Mouse (Mus musculus): ENCODE measurements at regions not wholly inside any gene's neighbourhood (a gene's known extent, or its start where the extent isn't known, plus 50 kb on each side); places are given as distances from the start of the nearest gene placed in this dataset.

DNA sequence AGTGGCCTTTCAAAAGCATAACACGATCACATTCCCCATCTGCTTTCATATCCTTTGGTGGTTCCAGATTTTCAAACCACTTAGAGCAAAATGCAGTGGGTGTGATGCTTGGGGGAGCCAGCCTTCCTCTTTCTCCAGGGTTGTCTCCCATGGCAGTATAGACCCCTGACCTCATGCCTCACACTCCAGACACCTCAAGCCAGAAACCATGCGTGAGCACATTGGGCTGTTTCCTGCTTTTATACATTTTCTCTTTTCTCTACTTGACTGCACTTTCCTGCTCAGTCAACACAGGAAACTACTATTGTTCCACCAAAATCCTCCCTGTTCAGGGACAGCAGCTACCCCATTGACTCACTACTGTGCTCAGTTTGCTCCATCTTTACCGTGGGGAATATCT lies 253.7 kb downstream of the Efnb2 start:
- DNase-seq: no peak
- Histone ChIP-seq H3K9me3 (ENCODE audit: control insufficient read depth, low read length) (no peaks in the 10 kb centered on the region), H3K4me3 (replicated peaks; ENCODE audit: low read depth, low read length) (no peak overlapping the region), H3K27me3 (ENCODE audit: control insufficient read depth, insufficient read depth, low read length) (no peaks in the 10 kb centered on the region), H3K4me2 (ENCODE audit: low read length) (no peak overlapping the region), H3K36me3 (ENCODE audit: control insufficient read depth, insufficient read depth, low read length) (no peaks in the 10 kb centered on the region), H3K9ac (replicated peaks; ENCODE audit: low read length) (no peak overlapping the region), H3K27ac (replicated peaks; ENCODE audit: low read depth, low read length) (no peak overlapping the region), H3K4me1 (ENCODE audit: control insufficient read depth, insufficient read depth, low read length) (no peaks in the 10 kb centered on the region)
- no peak for ATAC-seq (ENCODE audit: low FRiP score, low TSS enrichment)
- WGBS: 88% methylated on average over 3 of the region's 3 CpGs

DNA sequence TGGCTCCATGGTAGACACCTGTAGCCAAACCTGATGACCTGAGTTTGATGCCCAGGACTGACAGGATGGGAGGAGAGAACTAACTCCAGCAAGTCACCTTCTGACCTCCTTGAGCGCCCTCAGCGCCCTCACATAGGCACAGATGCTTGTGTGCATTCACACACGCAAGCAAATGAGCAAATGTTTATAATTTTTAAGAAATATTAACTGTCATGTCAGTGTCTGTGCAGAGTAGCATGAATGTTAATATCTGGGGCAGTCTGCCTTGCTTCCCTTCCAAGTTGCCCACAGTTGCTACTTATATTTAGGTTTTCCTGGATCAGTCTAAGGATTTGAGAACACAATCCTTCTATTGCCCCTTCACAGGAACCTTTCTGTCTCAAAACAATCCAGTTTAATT lies 257.6 kb downstream of the Efnb2 start:
- no peaks in the 10 kb centered on the region for H3K27me3 ChIP-seq (ENCODE audit: control insufficient read depth, insufficient read depth, low read length)
- no peak for DNase-seq
- no peaks in the 10 kb centered on the region for H3K36me3 ChIP-seq (ENCODE audit: control insufficient read depth, insufficient read depth, low read length)
- no peak overlapping the region for H3K27ac ChIP-seq (replicated peaks; ENCODE audit: low read depth, low read length)
- H3K4me1 ChIP-seq (ENCODE audit: control insufficient read depth, insufficient read depth, low read length): no peaks in the 10 kb centered on the region
- no peak overlapping the region for H3K4me3 ChIP-seq (replicated peaks; ENCODE audit: low read depth, low read length)
- H3K9me3 ChIP-seq (ENCODE audit: control insufficient read depth, low read length): no peaks in the 10 kb centered on the region
- H3K4me2 ChIP-seq (ENCODE audit: low read length): no peak overlapping the region
- no peak overlapping the region for H3K9ac ChIP-seq (replicated peaks; ENCODE audit: low read length)
- WGBS: 93% methylated on average over 3 of the region's 3 CpGs
- ATAC-seq (ENCODE audit: low FRiP score, low TSS enrichment): no peak

DNA sequence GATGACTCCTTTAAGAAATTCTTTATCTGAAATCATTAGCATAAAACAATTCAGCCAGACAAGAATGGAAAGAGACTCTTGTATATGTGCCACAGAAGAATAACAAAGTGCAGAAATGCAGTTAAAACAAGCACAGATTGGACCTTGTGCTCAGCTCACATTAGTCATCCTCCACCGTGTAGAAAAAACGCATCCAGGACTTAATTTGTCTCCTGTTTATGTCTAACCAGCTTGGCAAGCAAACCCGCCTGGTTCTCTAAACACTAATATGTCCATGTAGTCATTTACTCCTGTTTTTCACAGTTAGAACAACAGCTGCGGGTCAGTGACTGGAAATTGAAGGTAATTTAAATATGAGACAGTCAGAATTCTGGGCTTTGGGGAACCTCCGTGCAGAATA lies 268.7 kb downstream of the Efnb2 start:
- DNase-seq (no peak), ATAC-seq (ENCODE audit: low FRiP score, low TSS enrichment) (no peak)
- H3K27me3 ChIP-seq (ENCODE audit: control insufficient read depth, insufficient read depth, low read length): no peaks in the 10 kb centered on the region
- H3K4me1 ChIP-seq (ENCODE audit: control insufficient read depth, insufficient read depth, low read length): no peaks in the 10 kb centered on the region
- no peaks in the 10 kb centered on the region for H3K36me3 ChIP-seq (ENCODE audit: control insufficient read depth, insufficient read depth, low read length)
- H3K9me3 ChIP-seq (ENCODE audit: control insufficient read depth, low read length): no peaks in the 10 kb centered on the region
- H3K4me2 ChIP-seq (ENCODE audit: low read length): no peak overlapping the region
- H3K4me3 ChIP-seq (replicated peaks; ENCODE audit: low read depth, low read length): no peak overlapping the region
- no peak overlapping the region for H3K9ac ChIP-seq (replicated peaks; ENCODE audit: low read length)
- H3K27ac ChIP-seq (replicated peaks; ENCODE audit: low read depth, low read length): no peak overlapping the region
- WGBS: 85% methylated on average over 5 of the region's 5 CpGs

DNA sequence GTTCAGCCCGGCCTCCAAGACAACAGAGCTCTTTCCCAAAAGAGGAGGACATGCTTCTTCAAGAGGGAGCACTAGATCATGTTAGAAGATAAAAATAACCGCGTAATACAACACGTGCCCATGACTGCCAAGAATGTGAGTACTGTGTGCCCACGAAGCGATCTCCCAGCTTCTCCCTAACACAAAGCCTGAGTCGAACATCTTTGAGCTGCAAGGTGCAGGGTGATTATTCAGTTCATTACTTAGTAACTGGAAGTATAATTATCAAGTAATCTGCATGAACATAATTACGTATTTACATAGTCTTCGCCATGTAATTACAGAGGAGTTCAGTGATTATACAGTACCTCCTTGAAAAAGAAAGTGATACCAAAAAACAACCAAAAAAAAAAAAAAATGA lies 269.7 kb downstream of the Efnb2 start:
- Histone ChIP-seq H3K27ac (replicated peaks; ENCODE audit: low read depth, low read length) (no peak overlapping the region), H3K4me1 (ENCODE audit: control insufficient read depth, insufficient read depth, low read length) (no peaks in the 10 kb centered on the region), H3K9me3 (ENCODE audit: control insufficient read depth, low read length) (no peaks in the 10 kb centered on the region), H3K4me3 (replicated peaks; ENCODE audit: low read depth, low read length) (no peak overlapping the region), H3K36me3 (ENCODE audit: control insufficient read depth, insufficient read depth, low read length) (no peaks in the 10 kb centered on the region), H3K27me3 (ENCODE audit: control insufficient read depth, insufficient read depth, low read length) (no peaks in the 10 kb centered on the region), H3K4me2 (ENCODE audit: low read length) (no peak overlapping the region), H3K9ac (replicated peaks; ENCODE audit: low read length) (no peak overlapping the region)
- ATAC-seq (ENCODE audit: low FRiP score, low TSS enrichment) (no peak), DNase-seq (no peak)
- 87% methylated on average over 9 of the region's 9 CpGs for WGBS

DNA sequence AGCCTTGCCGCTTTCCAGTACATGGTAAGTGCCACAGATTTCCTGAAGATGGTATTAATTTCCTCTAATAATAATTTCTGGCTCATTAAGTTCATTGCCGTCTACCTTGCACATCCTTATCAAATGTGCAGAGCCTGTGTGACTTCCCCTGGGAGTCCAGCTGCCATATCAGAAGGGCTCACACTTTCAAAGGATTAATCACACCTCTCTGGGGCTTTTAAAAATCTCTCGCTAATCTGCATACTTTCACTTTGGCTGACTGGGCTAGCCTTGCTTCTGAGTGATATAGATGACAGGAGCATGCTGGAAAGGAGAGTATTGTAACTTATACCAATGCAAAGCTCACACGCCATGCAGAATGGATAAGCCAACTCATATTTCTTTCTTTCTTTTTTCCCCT lies 282.8 kb downstream of the Efnb2 start:
- ATAC-seq (ENCODE audit: low FRiP score, low TSS enrichment): no peak; the same call in 1 of the 2 replicates
- H3K4me3 ChIP-seq (replicated peaks; ENCODE audit: low read depth, low read length): no peak overlapping the region
- DNase-seq: peak; percentile 46
- H3K9ac ChIP-seq (replicated peaks; ENCODE audit: low read length): no peak overlapping the region
- no peak overlapping the region for H3K27ac ChIP-seq (replicated peaks; ENCODE audit: low read depth, low read length)
- no peaks in the 10 kb centered on the region for H3K36me3 ChIP-seq (ENCODE audit: control insufficient read depth, insufficient read depth, low read length)
- H3K4me1 ChIP-seq (ENCODE audit: control insufficient read depth, insufficient read depth, low read length): no peaks in the 10 kb centered on the region
- H3K9me3 ChIP-seq (ENCODE audit: control insufficient read depth, low read length): no peaks in the 10 kb centered on the region
- H3K27me3 ChIP-seq (ENCODE audit: control insufficient read depth, insufficient read depth, low read length): no peaks in the 10 kb centered on the region
- WGBS: 29% methylated on average over 4 of the region's 4 CpGs
- H3K4me2 ChIP-seq (ENCODE audit: low read length): no peak overlapping the region

DNA sequence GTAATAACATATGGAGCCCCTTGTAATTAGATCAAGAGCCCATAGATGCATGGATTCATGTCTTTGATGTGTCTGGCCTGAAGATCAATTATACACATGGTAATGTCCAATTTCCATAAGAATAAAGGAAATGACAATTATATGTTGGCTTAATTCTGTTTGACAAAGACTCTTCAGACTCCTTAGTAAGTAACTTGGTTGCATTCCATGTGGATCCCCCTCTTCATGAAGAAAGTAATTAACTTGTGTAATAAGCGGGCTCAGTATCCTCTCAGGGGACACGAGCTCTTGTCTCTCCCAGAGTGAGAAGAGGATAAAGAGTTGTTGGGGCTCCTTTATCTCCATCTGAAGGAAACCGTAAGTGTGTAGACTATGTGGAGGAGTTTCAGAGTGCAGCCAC lies 284.3 kb downstream of the Efnb2 start:
- H3K36me3 ChIP-seq (ENCODE audit: control insufficient read depth, insufficient read depth, low read length): no peaks in the 10 kb centered on the region
- H3K4me2 ChIP-seq (ENCODE audit: low read length): no peak overlapping the region
- no peak overlapping the region for H3K4me3 ChIP-seq (replicated peaks; ENCODE audit: low read depth, low read length)
- H3K4me1 ChIP-seq (ENCODE audit: control insufficient read depth, insufficient read depth, low read length): no peaks in the 10 kb centered on the region
- no peak for ATAC-seq (ENCODE audit: low FRiP score, low TSS enrichment)
- peak; percentile 26 for DNase-seq
- no peak overlapping the region for H3K9ac ChIP-seq (replicated peaks; ENCODE audit: low read length)
- no peaks in the 10 kb centered on the region for H3K9me3 ChIP-seq (ENCODE audit: control insufficient read depth, low read length)
- 45% methylated on average over 3 of the region's 3 CpGs for WGBS
- H3K27me3 ChIP-seq (ENCODE audit: control insufficient read depth, insufficient read depth, low read length): no peaks in the 10 kb centered on the region
- no peak overlapping the region for H3K27ac ChIP-seq (replicated peaks; ENCODE audit: low read depth, low read length)

DNA sequence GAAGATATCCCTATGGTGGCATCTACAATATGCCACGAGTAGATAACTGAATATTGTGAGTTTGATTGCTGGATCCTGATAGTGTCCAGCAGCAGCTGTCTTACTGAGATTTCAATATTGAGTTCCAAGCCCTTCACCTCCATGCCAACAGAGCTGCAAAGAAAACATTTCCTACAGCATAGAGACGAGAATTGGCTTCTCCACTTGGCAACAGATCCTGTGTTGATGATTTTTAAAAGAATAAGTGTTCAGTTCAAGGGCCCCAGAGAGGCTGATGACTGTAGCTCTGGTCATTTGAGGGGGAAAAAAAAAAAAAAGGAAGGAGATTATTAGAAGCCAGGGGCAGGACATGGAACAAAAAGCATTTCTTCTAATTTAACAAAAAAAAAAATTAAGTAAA lies 284.7 kb downstream of the Efnb2 start:
- no peaks in the 10 kb centered on the region for H3K36me3 ChIP-seq (ENCODE audit: control insufficient read depth, insufficient read depth, low read length)
- ATAC-seq (ENCODE audit: low FRiP score, low TSS enrichment): no peak
- no peak for DNase-seq
- H3K9me3 ChIP-seq (ENCODE audit: control insufficient read depth, low read length): no peaks in the 10 kb centered on the region
- no peak overlapping the region for H3K27ac ChIP-seq (replicated peaks; ENCODE audit: low read depth, low read length)
- no peak overlapping the region for H3K9ac ChIP-seq (replicated peaks; ENCODE audit: low read length)
- 63% methylated on average over 2 of the region's 2 CpGs for WGBS
- no peak overlapping the region for H3K4me2 ChIP-seq (ENCODE audit: low read length)
- no peaks in the 10 kb centered on the region for H3K27me3 ChIP-seq (ENCODE audit: control insufficient read depth, insufficient read depth, low read length)
- H3K4me3 ChIP-seq (replicated peaks; ENCODE audit: low read depth, low read length): no peak overlapping the region
- no peaks in the 10 kb centered on the region for H3K4me1 ChIP-seq (ENCODE audit: control insufficient read depth, insufficient read depth, low read length)

DNA sequence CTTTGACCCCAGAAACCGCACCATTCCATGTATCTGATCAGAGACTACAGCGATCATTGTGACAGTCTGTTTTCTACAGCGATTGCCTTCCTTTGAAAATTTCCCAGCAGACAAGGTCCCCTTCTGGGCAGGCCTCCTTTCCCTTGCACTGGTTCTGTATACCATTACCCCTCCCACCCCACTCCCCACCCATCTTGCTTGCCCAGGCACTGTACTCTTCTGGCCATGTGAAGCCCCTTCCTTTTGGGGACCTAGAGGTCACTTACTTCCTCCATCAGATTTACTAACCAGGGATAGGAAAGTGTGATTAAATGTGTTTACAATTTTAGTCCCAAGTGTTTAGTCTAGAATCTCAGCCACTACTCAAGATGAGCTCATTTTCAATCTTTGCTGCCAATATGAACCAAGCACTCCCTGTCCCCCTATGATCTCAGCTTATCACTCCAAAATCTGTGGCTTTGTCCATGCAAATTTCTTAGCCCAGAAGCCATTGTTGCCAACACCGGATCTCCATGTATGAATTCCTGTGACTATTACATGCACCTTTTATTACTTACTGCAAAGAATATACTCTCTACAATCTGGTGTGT lies 293.7 kb downstream of the Efnb2 start:
- no peaks in the 10 kb centered on the region for H3K9me3 ChIP-seq (ENCODE audit: control insufficient read depth, low read length)
- DNase-seq: no peak
- ATAC-seq (ENCODE audit: low FRiP score, low TSS enrichment): no peak
- H3K4me2 ChIP-seq (ENCODE audit: low read length): no peak overlapping the region
- H3K27ac ChIP-seq (replicated peaks; ENCODE audit: low read depth, low read length): no peak overlapping the region
- no peak overlapping the region for H3K9ac ChIP-seq (replicated peaks; ENCODE audit: low read length)
- no peaks in the 10 kb centered on the region for H3K4me1 ChIP-seq (ENCODE audit: control insufficient read depth, insufficient read depth, low read length)
- WGBS: 87% methylated on average over 4 of the region's 4 CpGs
- no peaks in the 10 kb centered on the region for H3K36me3 ChIP-seq (ENCODE audit: control insufficient read depth, insufficient read depth, low read length)
- no peak overlapping the region for H3K4me3 ChIP-seq (replicated peaks; ENCODE audit: low read depth, low read length)
- no peaks in the 10 kb centered on the region; the same call in 1 of the 2 replicates for H3K27me3 ChIP-seq (ENCODE audit: control insufficient read depth, insufficient read depth, low read length)

DNA sequence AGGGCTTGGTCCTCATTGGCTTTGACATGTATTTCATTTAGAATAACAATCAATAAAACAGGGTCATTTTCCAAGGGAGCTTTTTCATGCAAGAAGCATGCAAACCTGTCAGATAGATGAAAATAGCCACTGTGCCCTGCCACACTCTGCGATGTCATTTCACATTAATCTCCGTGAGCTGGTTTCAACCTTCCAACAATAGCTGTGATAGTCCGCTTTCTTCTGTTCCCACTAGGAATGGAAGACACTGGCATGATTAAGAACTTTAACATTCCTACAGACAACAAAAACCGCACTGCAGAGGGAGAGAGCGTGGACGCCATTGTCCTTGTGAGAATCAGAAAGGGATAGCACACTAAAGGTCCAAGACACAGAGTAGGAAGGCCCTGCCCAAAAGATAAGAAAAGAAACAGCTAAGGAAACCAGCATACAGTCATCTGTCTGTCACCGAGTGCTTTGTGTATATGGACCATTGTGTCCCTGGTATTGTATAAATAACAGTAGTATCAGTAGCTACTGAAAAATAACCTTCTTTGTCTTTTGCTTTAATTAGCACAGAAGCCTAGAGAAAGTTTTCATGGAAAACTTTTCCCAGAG lies 299.0 kb downstream of the Efnb2 start:
- no peak overlapping the region for H3K27ac ChIP-seq (replicated peaks; ENCODE audit: low read depth, low read length)
- H3K27me3 ChIP-seq (ENCODE audit: control insufficient read depth, insufficient read depth, low read length): no peaks in the 10 kb centered on the region; the same call in 1 of the 2 replicates
- H3K4me3 ChIP-seq (replicated peaks; ENCODE audit: low read depth, low read length): no peak overlapping the region
- DNase-seq: no peak
- no peaks in the 10 kb centered on the region for H3K36me3 ChIP-seq (ENCODE audit: control insufficient read depth, insufficient read depth, low read length)
- H3K9ac ChIP-seq (replicated peaks; ENCODE audit: low read length): no peak overlapping the region
- no peak for ATAC-seq (ENCODE audit: low FRiP score, low TSS enrichment)
- 24% methylated on average over 7 of the region's 7 CpGs for WGBS
- H3K4me2 ChIP-seq (ENCODE audit: low read length): no peak overlapping the region
- H3K4me1 ChIP-seq (ENCODE audit: control insufficient read depth, insufficient read depth, low read length): no peaks in the 10 kb centered on the region
- H3K9me3 ChIP-seq (ENCODE audit: control insufficient read depth, low read length): no peaks in the 10 kb centered on the region
